ENCODE assay signal across 15 mouse cellular contexts in the genomic region with DNA sequence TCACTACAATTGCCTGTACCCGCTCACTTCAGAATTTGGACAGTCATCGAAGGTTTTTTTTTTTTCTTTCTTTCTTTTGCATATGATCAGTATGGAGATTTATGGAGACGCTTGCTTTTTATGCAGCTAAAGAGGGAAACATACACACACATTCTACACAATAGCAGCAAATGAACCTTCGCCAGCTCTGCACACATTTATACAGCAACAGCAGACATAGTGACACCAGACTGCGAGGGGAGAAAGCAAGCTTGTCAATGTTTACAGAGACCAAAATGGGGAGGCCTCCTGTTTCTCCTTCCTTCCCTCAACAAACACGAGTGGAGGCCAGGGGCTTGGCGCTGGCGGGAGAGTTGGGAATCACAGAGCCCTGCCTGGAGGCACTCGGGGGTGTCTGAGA.
"Had no signal": no experiment of that assay in that cellular context is flagged by ENCODE, and none has a peak within 500 bp of the region (broad histone marks: within the 10 kb centered on the region; RNA-seq: fewer than 3 reads in every experiment).

No protein-coding gene starts in this region.

- H3K27ac ChIP-seq: kidney, postnatal 0 days; limb, embryonic 10.5 days; liver, embryonic 15.5 days; neural tube, embryonic 15.5 days had no signal

- H3K4me3 ChIP-seq: limb, embryonic 10.5 days; liver, embryonic 15.5 days; neural tube, embryonic 15.5 days had no signal

- H3K9me3 ChIP-seq: limb, embryonic 10.5 days; liver, embryonic 15.5 days; neural tube, embryonic 15.5 days had no signal

- H3K27me3 ChIP-seq: liver, embryonic 15.5 days; neural tube, embryonic 15.5 days had no signal

- H3K4me2 ChIP-seq: liver, embryonic 11.5 days; liver, embryonic 15.5 days; neural tube, embryonic 15.5 days had no signal

- ATAC-seq: lung, postnatal 0 days had no signal

- H3K36me3 ChIP-seq: limb, embryonic 10.5 days; liver, embryonic 15.5 days; neural tube, embryonic 15.5 days had no signal

- H3K4me1 ChIP-seq: liver, embryonic 15.5 days; neural tube, embryonic 15.5 days had no signal

- DNase-seq: kidney, adult 11 months; kidney, adult 9 months; kidney, postnatal 36 days; lung, adult 2 months; lung, postnatal 36 days; right cerebral cortex, postnatal 14 days; spleen, adult 18-20 months; thymus, adult 2 months; thymus, postnatal 25 days had no signal

- H3K9ac ChIP-seq: liver, embryonic 15.5 days; neural tube, embryonic 15.5 days had no signal
